Mouse (Mus musculus) limb, embryonic 14.5 days (tissue): ENCODE results near the gene Zbtb20. TPM values are rescaled to one million over a fixed set of nuclear protein-coding genes. Genes with fewer than 3 reads are reported as not detected.

Experiments
- ATAC-seq: fragments of 200-750 bp; cut with Nextera tagmentation; 2 replicates; pipeline ENCODE4 v1.8.0; 2017; ENCODE audit warnings: low read depth, moderate number of reproducible peaks, moderate TSS enrichment; ENCODE audit not compliant: low FRiP score
- DNase-seq: peaks from one replicate; pipeline ENCODE4 v3.0.0-alpha.2; 2015; ENCODE audit warnings: low spot score
- H3K27ac ChIP-seq: fragments of 300-500 bp; sonication (generic); replicated peaks from 2 replicates; pipeline ENCODE4 v1.5.1; 2014; ENCODE audit warnings: low read depth, mild to moderate bottlenecking, low read length, moderate library complexity, mixed read lengths
- H3K27me3 ChIP-seq: fragments of 300-500 bp; sonication (generic); 2 replicates; pipeline ENCODE4 v1.6.1; 2014; ENCODE audit warnings: low read length, mixed read lengths; ENCODE audit not compliant: control insufficient read depth, insufficient read depth
- H3K36me3 ChIP-seq: fragments of 300-500 bp; sonication (generic); 2 replicates; pipeline ENCODE4 v1.6.1; 2014; ENCODE audit warnings: mild to moderate bottlenecking, low read length, moderate library complexity, mixed read lengths; ENCODE audit not compliant: control insufficient read depth, insufficient read depth
- H3K4me1 ChIP-seq: fragments of 300-500 bp; sonication (generic); 2 replicates; pipeline ENCODE4 v1.6.1; 2014; ENCODE audit warnings: antibody characterized with exemption, low read length, mixed read lengths; ENCODE audit not compliant: control insufficient read depth, insufficient read depth
- H3K4me2 ChIP-seq: fragments of 300-500 bp; sonication (generic); replicated peaks from 2 replicates; pipeline ENCODE4 v1.6.1; 2014; ENCODE audit warnings: low read depth, mild to moderate bottlenecking, low read length, moderate library complexity; ENCODE audit not compliant: severe bottlenecking
- H3K4me3 ChIP-seq: fragments of 300-500 bp; sonication (generic); replicated peaks from 2 replicates; pipeline ENCODE4 v1.5.1; 2014; ENCODE audit warnings: low read length
- H3K9ac ChIP-seq: fragments of 300-500 bp; sonication (generic); 2 replicates; pipeline ENCODE4 v1.6.1; 2014; ENCODE audit warnings: mild to moderate bottlenecking, low read depth, low read length, moderate library complexity; ENCODE audit not compliant: severe bottlenecking
- H3K9me3 ChIP-seq: fragments of 300-500 bp; sonication (generic); 2 replicates; pipeline ENCODE4 v1.6.1; 2016; ENCODE audit warnings: low read length; ENCODE audit not compliant: control insufficient read depth
- POLR2A ChIP-seq: fragments of 200-500 bp; IDR thresholded peaks from 2 replicates; pipeline ENCODE4 v1.8.0; 2012; ENCODE audit warnings: inconsistent platforms, mild to moderate bottlenecking, moderate library complexity, borderline replicate concordance; ENCODE audit not compliant: insufficient read depth, insufficient read length; ENCODE audit errors: extremely low read depth
- WGBS: fragments of 180-500 bp; shearing (Covaris S2); extraction: QIAGEN DNeasy Blood & Tissue Kit; methylation state at CpG from one replicate; pipeline ENCODE4 v1.1.7; 2014; 5-methylcytosine and 5-hydroxymethylcytosine counted together
- polyA plus RNA-seq, 2 experiments: library from polyadenylated mRNA; depleted of rRNA in 1 of 2; stranded (reverse) in 1 of 2; unstranded in 1 of 2; fragments of >200 nt; fragmentation: Nextera tagmentation in 1 of 2; extraction: Ambion mirVana in 1 of 2; gene quantifications; 2 replicates each; pipeline versions ENCODE4 v1.2.1 to v1.2.3; 2012 to 2014

The Zbtb20 gene
- polyA plus RNA-seq, 2 experiments = 2.5 to 17.6 TPM

- no peaks in the 10 kb centered on the region for H3K9me3 ChIP-seq
- 0 out of 2 replicates have a peak, but pooled peaks cover 5% of the 10 kb centered on the region for H3K4me1 ChIP-seq
- TF ChIP-seq POLR2A = no peak
- no peak for DNase-seq
- no peak overlapping the region for H3K9ac ChIP-seq
- no peaks in the 10 kb centered on the region for H3K27me3 ChIP-seq
- no peak overlapping the region for H3K4me2 ChIP-seq
- H3K36me3 ChIP-seq = no peaks in the 10 kb centered on the region
- no peak overlapping the region for H3K27ac ChIP-seq
- no peak overlapping the region for H3K4me3 ChIP-seq
- ATAC-seq = no peak
- WGBS = 74% methylated on average over 4 of the region's 4 CpGs
These were observed 686.3 kb downstream of the Zbtb20 start for GRCm38 (mm10) chr16:43561956-43562355.

- ATAC-seq = no peak
- H3K4me1 ChIP-seq = no peaks in the 10 kb centered on the region
- H3K4me3 ChIP-seq = no peak overlapping the region
- H3K27me3 ChIP-seq = no peaks in the 10 kb centered on the region
- TF ChIP-seq POLR2A = no peak
- H3K9ac ChIP-seq = no peak overlapping the region
- no peaks in the 10 kb centered on the region for H3K9me3 ChIP-seq
- 74% methylated on average over 4 of the region's 4 CpGs for WGBS
- H3K4me2 ChIP-seq = no peak overlapping the region
- H3K27ac ChIP-seq = no peak overlapping the region
- DNase-seq = no peak
- H3K36me3 ChIP-seq = no peaks in the 10 kb centered on the region
These were observed 690.2 kb downstream of the Zbtb20 start for GRCm38 (mm10) chr16:43565872-43566271.

GRCm38 (mm10) chr16:43566511-43566910, 690.8 kb downstream of the Zbtb20 start:
- Histone ChIP-seq H3K36me3 (no peaks in the 10 kb centered on the region), H3K4me3 (no peak overlapping the region), H3K27me3 (no peaks in the 10 kb centered on the region), H3K27ac (no peak overlapping the region), H3K4me2 (no peak overlapping the region), H3K4me1 (no peaks in the 10 kb centered on the region), H3K9ac (no peak overlapping the region), H3K9me3 (no peaks in the 10 kb centered on the region)
- DNase-seq (no peak), ATAC-seq (no peak)
- TF ChIP-seq POLR2A = no peak
- 78% methylated on average over 1 of the region's 1 CpGs for WGBS

GRCm38 (mm10) chr16:43571376-43572081, 695.8 kb downstream of the Zbtb20 start:
- no peak overlapping the region for H3K4me2 ChIP-seq
- DNase-seq (no peak), ATAC-seq (no peak)
- 91% methylated on average over 16 of the region's 16 CpGs for WGBS
- no peak overlapping the region for H3K27ac ChIP-seq
- TF ChIP-seq POLR2A = no peak
- no peaks in the 10 kb centered on the region for H3K9me3 ChIP-seq
- H3K27me3 ChIP-seq = no peaks in the 10 kb centered on the region
- H3K36me3 ChIP-seq = no peaks in the 10 kb centered on the region
- H3K4me1 ChIP-seq = peaks cover 3% of the 10 kb centered on the region; the same call in 1 of the 2 replicates
- H3K4me3 ChIP-seq = no peak overlapping the region
- H3K9ac ChIP-seq = no peak overlapping the region

GRCm38 (mm10) chr16:43572171-43572570, 696.5 kb downstream of the Zbtb20 start:
- H3K27ac ChIP-seq = no peak overlapping the region
- WGBS = 93% methylated on average over 5 of the region's 5 CpGs

More at GRCm38 (mm10) chr16:43572171-43572570, 696.5 kb downstream of the Zbtb20 start:
- DNase-seq (no peak), ATAC-seq (no peak)
- Histone ChIP-seq H3K4me2 (no peak overlapping the region), H3K9ac (no peak overlapping the region), H3K4me3 (no peak overlapping the region), H3K27me3 (no peaks in the 10 kb centered on the region), H3K4me1 (peaks cover 3% of the 10 kb centered on the region; the same call in 1 of the 2 replicates), H3K9me3 (no peaks in the 10 kb centered on the region), H3K36me3 (no peaks in the 10 kb centered on the region)
- TF ChIP-seq POLR2A = no peak
